25 mouse cellular contexts compared by ENCODE assay signal in genomic region chr9:52841105-52841504, GRCm38 (mm10).
DNase-seq lines count a peak whose midpoint lies in the region; ATAC-seq lines count a peak whose summit lies in the region.
"Had no signal": no experiment of that assay in that cellular context is flagged by ENCODE, and none has a peak within 500 bp of the region (broad histone marks: within the 10 kb centered on the region; RNA-seq: fewer than 3 reads in every experiment).

No protein-coding gene starts in this region.

- no peaks in the 10 kb centered on the region for H3K27me3 ChIP-seq in forebrain, embryonic 14.5 days (replicated peaks; ENCODE audit: control insufficient read depth, insufficient read depth, low read length)
- no peaks in the 10 kb centered on the region for H3K27me3 ChIP-seq in forebrain, embryonic 13.5 days
- H3K27me3 ChIP-seq: heart, embryonic 13.5 days; hindbrain, embryonic 13.5 days; intestine, embryonic 15.5 days had no signal

- no peak overlapping the region for H3K4me2 ChIP-seq in forebrain, embryonic 14.5 days (ENCODE audit: low read length)
- H3K4me2 ChIP-seq in forebrain, embryonic 13.5 days = no peak overlapping the region
- H3K4me2 ChIP-seq: heart, embryonic 13.5 days; hindbrain, embryonic 13.5 days; intestine, embryonic 15.5 days had no signal

- no peak overlapping the region for H3K4me3 ChIP-seq in forebrain, embryonic 14.5 days (ENCODE audit: low read depth, low read length)
- no peak overlapping the region for H3K4me3 ChIP-seq in forebrain, embryonic 13.5 days
- H3K4me3 ChIP-seq: forebrain, embryonic 10.5 days; heart, adult 2 months; heart, embryonic 10.5 days; heart, embryonic 13.5 days; hindbrain, embryonic 10.5 days; hindbrain, embryonic 13.5 days; intestine, embryonic 15.5 days had no signal

- no peaks in the 10 kb centered on the region for H3K4me1 ChIP-seq in forebrain, embryonic 14.5 days (ENCODE audit: control insufficient read depth, insufficient read depth, low read length)
- H3K4me1 ChIP-seq in forebrain, embryonic 13.5 days = no peaks in the 10 kb centered on the region
- H3K4me1 ChIP-seq: forebrain, embryonic 10.5 days; heart, embryonic 10.5 days; heart, embryonic 13.5 days; hindbrain, embryonic 10.5 days; hindbrain, embryonic 13.5 days; intestine, embryonic 15.5 days had no signal

- H3K9me3 ChIP-seq in forebrain, embryonic 14.5 days (replicated peaks; ENCODE audit: control insufficient read depth, low read length) = no peaks in the 10 kb centered on the region
- H3K9me3 ChIP-seq in forebrain, embryonic 13.5 days (replicated peaks) = no peaks in the 10 kb centered on the region
- H3K9me3 ChIP-seq: forebrain, embryonic 10.5 days; heart, embryonic 10.5 days; heart, embryonic 13.5 days; hindbrain, embryonic 10.5 days; hindbrain, embryonic 13.5 days; intestine, embryonic 15.5 days had no signal

- peak; percentile 50; the same call in 1 of the 2 replicates for ATAC-seq in forebrain, embryonic 14.5 days
- ATAC-seq in forebrain, embryonic 13.5 days = no peak
- peak; percentile 41; the same call in 1 of the 2 replicates for ATAC-seq in frontal cortex, adult (ENCODE audit: low TSS enrichment)
- ATAC-seq: activated CD4-positive, CD25-positive, alpha-beta regulatory T cell, adult 4 months; hindbrain, embryonic 16.5 days; intestine, embryonic 15.5 days had no signal

- no peak overlapping the region for H3K27ac ChIP-seq in forebrain, embryonic 14.5 days (ENCODE audit: low read depth, low read length)
- H3K27ac ChIP-seq in forebrain, embryonic 13.5 days = no peak overlapping the region
- H3K27ac ChIP-seq: forebrain, embryonic 10.5 days; heart, adult 2 months; heart, embryonic 10.5 days; heart, embryonic 13.5 days; hindbrain, embryonic 10.5 days; hindbrain, embryonic 13.5 days; intestine, embryonic 15.5 days had no signal

- H3K36me3 ChIP-seq in forebrain, embryonic 14.5 days (ENCODE audit: control insufficient read depth, insufficient read depth, low read length) = no peaks in the 10 kb centered on the region
- no peaks in the 10 kb centered on the region for H3K36me3 ChIP-seq in forebrain, embryonic 13.5 days (ENCODE audit: poor library complexity, severe bottlenecking)
- H3K36me3 ChIP-seq: forebrain, embryonic 10.5 days; heart, embryonic 10.5 days; heart, embryonic 13.5 days; hindbrain, embryonic 10.5 days; hindbrain, embryonic 13.5 days; intestine, embryonic 15.5 days had no signal

- DNase-seq in forebrain, embryonic 14.5 days (ENCODE audit: low spot score) = peak; percentile 44
- no peak for DNase-seq in frontal cortex, postnatal 36 days (ENCODE audit: low spot score in 2 of 2)
- DNase-seq in right cerebral cortex, postnatal 4 days = peak; percentile 10
- DNase-seq in right cerebral cortex, postnatal 14 days = no peak
- DNase-seq in cerebellum, postnatal 4 days (ENCODE audit: low spot score in 2 of 2) = no peak
- DNase-seq: adrenal gland, adult 8-10 months; adrenal gland, postnatal 25 days; cerebellum, adult 11-12 months; cerebellum, adult 8-10 months; cerebellum, postnatal 10 days; cerebellum, postnatal 36 days; gastrocnemius, postnatal 10 days; gastrocnemius, postnatal 36 days; heart, adult 2 months; kidney, adult 11 months had no signal

- no peak overlapping the region for H3K9ac ChIP-seq in forebrain, embryonic 14.5 days (ENCODE audit: low read length)
- H3K9ac ChIP-seq in forebrain, embryonic 13.5 days = no peak overlapping the region
- H3K9ac ChIP-seq: heart, embryonic 13.5 days; hindbrain, embryonic 13.5 days; intestine, embryonic 15.5 days had no signal

- WGBS in forebrain, embryonic 14.5 days = 79% methylated on average over 4 of the region's 4 CpGs
- 84% methylated on average over 4 of the region's 4 CpGs for WGBS in forebrain, embryonic 13.5 days

Comparison
In these comparisons a context has a peak if more than half of its experiments do, and no peak if none do; other contexts are left out.
1. DNase-seq: peak in forebrain, embryonic 14.5 days (single experiment) and right cerebral cortex, postnatal 4 days (single experiment); none in frontal cortex, postnatal 36 days (0 of 2), right cerebral cortex, postnatal 14 days (single experiment) and cerebellum, postnatal 4 days (0 of 2).